Mouse (Mus musculus) midbrain, embryonic 14.5 days (tissue): ENCODE results near the gene Rsc1a1. TPM values are rescaled to one million over a fixed set of nuclear protein-coding genes. Genes with fewer than 3 reads are reported as not detected.

Source experiments
- ATAC-seq: fragments of 200-750 bp; cut with Nextera tagmentation; 2 replicates; pipeline ENCODE4 v1.8.0; 2017; ENCODE audit warnings: moderate number of reproducible peaks, moderate library complexity; ENCODE audit not compliant: low FRiP score, low TSS enrichment
- DNase-seq: peaks from one replicate; pipeline ENCODE4 v3.0.0-alpha.2; 2015
- H3K27ac ChIP-seq: fragments of 300-500 bp; sonication (generic); replicated peaks from 2 replicates; pipeline ENCODE4 v1.5.1; 2014; ENCODE audit warnings: mild to moderate bottlenecking, low read depth, low read length, moderate library complexity
- H3K27me3 ChIP-seq: fragments of 300-500 bp; sonication (generic); 2 replicates; pipeline ENCODE4 v1.6.1; 2014; ENCODE audit warnings: low read length, control low read depth, mixed read lengths; ENCODE audit not compliant: control insufficient read depth, insufficient read depth
- H3K36me3 ChIP-seq: fragments of 300-500 bp; sonication (generic); 2 replicates; pipeline ENCODE4 v1.6.1; 2014; ENCODE audit warnings: low read length, control low read depth; ENCODE audit not compliant: control insufficient read depth, insufficient read depth
- H3K4me1 ChIP-seq: fragments of 300-500 bp; sonication (generic); 2 replicates; pipeline ENCODE4 v1.6.1; 2014; ENCODE audit warnings: mild to moderate bottlenecking, antibody characterized with exemption, low read length, control low read depth; ENCODE audit not compliant: control insufficient read depth, insufficient read depth
- H3K4me2 ChIP-seq: fragments of 300-500 bp; sonication (generic); 2 replicates; pipeline ENCODE4 v1.6.1; 2014; ENCODE audit warnings: mild to moderate bottlenecking, low read length, moderate library complexity
- H3K4me3 ChIP-seq: fragments of 300-500 bp; sonication (generic); replicated peaks from 2 replicates; pipeline ENCODE4 v1.5.1; 2014; ENCODE audit warnings: low read depth, low read length
- H3K9ac ChIP-seq: fragments of 300-500 bp; sonication (generic); replicated peaks from 2 replicates; pipeline ENCODE4 v1.6.1; 2014; ENCODE audit warnings: mild to moderate bottlenecking, low read length, moderate library complexity
- H3K9me3 ChIP-seq: fragments of 300-500 bp; sonication (generic); 2 replicates; pipeline ENCODE4 v1.6.1; 2016; ENCODE audit warnings: low read length, control low read depth, mixed read lengths; ENCODE audit not compliant: control insufficient read depth
- WGBS: fragments of 180-500 bp; shearing (Covaris S2); extraction: QIAGEN DNeasy Blood & Tissue Kit; methylation state at CpG from one replicate; pipeline ENCODE4 v1.1.7; 2014; 5-methylcytosine and 5-hydroxymethylcytosine counted together
- polyA plus RNA-seq: library from polyadenylated mRNA; unstranded; fragments of >200 nt; fragmentation: Nextera tagmentation; extraction: Ambion mirVana; gene quantifications from 2 replicates; pipeline ENCODE4 v1.2.1, GENCODE M21; 2014

Rsc1a1 gene
- polyA plus RNA-seq, 1 experiment from 2014 or later: not detected

DNA sequence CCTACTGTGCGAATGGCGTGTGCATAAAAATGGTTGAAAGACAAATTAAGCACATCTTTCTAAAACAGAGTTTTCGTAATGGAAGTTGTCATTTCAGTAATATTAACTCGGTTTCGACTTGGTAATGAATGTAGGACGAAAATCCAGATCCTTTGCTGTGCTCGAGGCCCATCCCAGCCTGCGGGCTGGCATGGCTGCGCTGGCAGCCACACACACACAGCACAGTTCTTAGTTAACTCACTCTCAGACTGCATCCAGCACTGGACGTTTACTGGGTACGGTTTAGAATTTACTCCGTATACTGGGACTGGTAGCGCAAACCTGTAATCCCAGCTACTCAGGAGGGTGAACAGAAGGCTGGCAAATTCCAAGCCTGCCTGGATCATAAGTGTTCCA, 38.3 kb upstream of the Rsc1a1 start:
- Histone ChIP-seq H3K4me1 (peaks cover 13% of the 10 kb centered on the region), H3K27ac (peak overlapping the region; percentile 89; the same call in 1 of the 2 replicates), H3K27me3 (no peaks in the 10 kb centered on the region), H3K36me3 (no peaks in the 10 kb centered on the region), H3K4me2 (peak overlapping the region; percentile 90), H3K9me3 (no peaks in the 10 kb centered on the region), H3K9ac (peak overlapping the region; percentile 92), H3K4me3 (peak overlapping the region; percentile 98)
- peak; percentile 77; the same call in 1 of the 2 replicates for ATAC-seq
- 7% methylated on average over 13 of the region's 13 CpGs for WGBS
- DNase-seq: peak; percentile 51

DNA sequence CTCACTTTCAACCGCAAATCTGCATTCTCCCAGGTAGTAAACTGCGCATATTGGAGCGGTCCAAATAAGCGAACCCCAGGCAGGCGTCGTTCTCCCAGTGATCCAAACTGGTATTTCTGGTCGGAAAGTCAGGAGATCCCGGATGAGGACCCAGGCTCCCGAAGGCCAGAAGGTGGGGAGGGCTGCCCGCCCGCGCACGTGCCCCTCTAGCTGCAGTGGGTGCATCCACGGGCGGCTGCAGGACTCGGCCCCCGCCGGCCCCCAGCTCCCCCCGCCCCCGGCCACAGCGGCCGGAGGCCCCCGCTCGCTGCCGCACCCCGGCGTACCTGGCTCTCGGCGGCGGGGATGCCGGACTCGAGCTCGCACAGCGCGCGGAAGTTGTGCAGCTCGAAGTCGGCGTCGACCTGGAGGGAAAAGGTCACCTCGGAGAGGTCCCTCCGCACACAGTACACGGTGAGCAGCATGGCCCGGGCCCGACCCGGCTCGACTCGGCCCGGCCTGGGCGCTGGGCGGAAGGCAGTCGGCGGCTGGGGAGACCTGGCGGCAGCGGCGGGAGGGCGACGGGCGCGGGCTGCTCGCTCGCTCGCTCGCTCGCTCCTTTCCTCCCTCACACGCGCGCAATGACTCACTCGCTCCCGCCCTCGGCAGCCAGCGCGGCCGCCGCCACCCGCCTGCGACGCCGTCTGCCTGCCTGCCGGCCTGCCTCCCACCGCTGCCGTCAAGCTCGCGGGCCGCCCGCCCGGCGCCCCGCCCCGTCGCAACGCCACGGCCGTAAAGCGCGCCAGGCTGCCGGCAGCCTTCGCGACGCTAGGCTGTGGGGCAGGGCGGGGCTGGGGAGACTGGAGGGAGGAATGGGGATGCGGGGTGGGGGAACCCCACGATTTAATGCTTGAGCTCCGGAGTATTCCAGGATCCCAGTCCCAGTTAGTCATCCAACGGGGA, 37.6 kb upstream of the Rsc1a1 start, which contains the start of gene Ddi2:
Gene Ddi2 (minus strand): TSS at position 689 of the 942 bp plus-strand sequence.
- WGBS: under 1% methylated on average over 100 of the region's 105 CpGs
- ATAC-seq: peak; percentile 90

GRCm38 (mm10) chr4:141721961-141722360, 36.6 kb upstream of the Rsc1a1 start:
- Histone ChIP-seq H3K9me3 (no peaks in the 10 kb centered on the region), H3K27ac (no peak overlapping the region), H3K4me3 (peak overlapping the region; percentile 98), H3K27me3 (no peaks in the 10 kb centered on the region), H3K9ac (peak overlapping the region; percentile 92; the same call in 1 of the 2 replicates), H3K4me2 (peak overlapping the region; percentile 90), H3K4me1 (peaks cover 13% of the 10 kb centered on the region), H3K36me3 (peaks cover 2% of the 10 kb centered on the region; the same call in 1 of the 2 replicates)
- DNase-seq (no peak), ATAC-seq (no peak)
- WGBS: 83% methylated on average over 6 of the region's 6 CpGs

More for the DNA sequence above, 37.6 kb upstream of the Rsc1a1 start, which contains the start of gene Ddi2:
- Histone ChIP-seq H3K4me3 (peak within 1 kb of the TSS; percentile 98), H3K9me3 (no peaks in the 10 kb centered on the region), H3K27me3 (no peaks in the 10 kb centered on the region), H3K27ac (peak within 1 kb of the TSS; percentile 89), H3K4me1 (peaks cover 13% of the 10 kb centered on the region), H3K36me3 (no peaks in the 10 kb centered on the region), H3K4me2 (peak within 1 kb of the TSS; percentile 90), H3K9ac (peak within 1 kb of the TSS; percentile 92)
- DNase-seq: peak; percentile 96

DNA sequence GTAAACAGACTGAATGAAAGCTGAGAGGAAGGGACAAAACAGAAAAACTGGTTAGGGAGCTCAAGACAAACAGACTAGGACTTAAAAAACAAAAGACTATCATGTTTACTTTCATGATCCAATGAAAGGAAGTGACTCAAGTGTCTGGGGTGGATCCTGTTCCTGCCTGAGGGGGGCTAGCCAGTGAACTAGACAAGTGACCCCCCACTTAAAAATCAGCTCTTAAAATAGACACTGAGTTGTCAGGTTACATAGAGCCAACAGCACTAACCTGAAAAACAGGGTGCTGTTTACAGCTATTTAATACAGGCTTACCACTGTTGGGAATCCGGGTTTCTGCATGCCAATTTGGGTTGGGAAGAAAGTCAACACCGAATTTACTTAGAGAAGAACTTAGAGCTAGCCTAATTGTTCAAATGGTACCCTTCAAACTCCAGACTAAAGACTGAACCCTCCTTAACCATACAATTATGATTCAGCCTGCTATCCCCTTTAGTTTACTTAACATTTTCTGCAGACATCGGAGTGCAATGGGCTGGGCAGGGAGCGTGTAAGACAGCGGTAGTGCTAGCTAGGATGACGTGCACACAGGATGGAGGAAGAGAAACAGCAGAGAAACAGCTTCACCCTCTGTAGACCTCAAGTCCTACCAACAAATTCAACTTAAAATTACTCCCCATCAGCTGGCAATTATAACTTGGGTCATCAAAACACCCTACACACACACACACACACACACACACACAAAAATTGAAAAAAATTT, 35.5 kb upstream of the Rsc1a1 start:
- no peak overlapping the region for H3K9ac ChIP-seq
- ATAC-seq (no peak), DNase-seq (no peak)
- WGBS: 86% methylated on average over 6 of the region's 6 CpGs
- H3K4me2 ChIP-seq: peak overlapping the region; percentile 90; the same call in 1 of the 2 replicates
- no peak overlapping the region for H3K4me3 ChIP-seq
- peaks cover 13% of the 10 kb centered on the region for H3K4me1 ChIP-seq
- no peaks in the 10 kb centered on the region for H3K9me3 ChIP-seq
- no peaks in the 10 kb centered on the region for H3K27me3 ChIP-seq
- H3K27ac ChIP-seq: no peak overlapping the region
- H3K36me3 ChIP-seq: peaks cover 4% of the 10 kb centered on the region; the same call in 1 of the 2 replicates

GRCm38 (mm10) chr4:141719304-141719703, 33.9 kb upstream of the Rsc1a1 start:
- Histone ChIP-seq H3K9me3 (no peaks in the 10 kb centered on the region), H3K4me1 (peaks cover 13% of the 10 kb centered on the region), H3K36me3 (peaks cover 4% of the 10 kb centered on the region; the same call in 1 of the 2 replicates), H3K27ac (no peak overlapping the region), H3K4me2 (no peak overlapping the region), H3K27me3 (no peaks in the 10 kb centered on the region), H3K9ac (no peak overlapping the region), H3K4me3 (no peak overlapping the region)
- DNase-seq: no peak
- 97% methylated on average over 1 of the region's 1 CpGs for WGBS
- ATAC-seq: no peak

GRCm38 (mm10) chr4:141717633-141718032, 32.2 kb upstream of the Rsc1a1 start:
- Histone ChIP-seq H3K9ac (no peak overlapping the region), H3K4me1 (peaks cover 13% of the 10 kb centered on the region), H3K27me3 (no peaks in the 10 kb centered on the region), H3K27ac (no peak overlapping the region), H3K36me3 (peaks cover 12% of the 10 kb centered on the region), H3K4me2 (no peak overlapping the region), H3K4me3 (no peak overlapping the region), H3K9me3 (no peaks in the 10 kb centered on the region)
- no peak for DNase-seq
- 94% methylated on average over 4 of the region's 4 CpGs for WGBS
- no peak for ATAC-seq

GRCm38 (mm10) chr4:141715027-141715426, 29.6 kb upstream of the Rsc1a1 start:
- no peaks in the 10 kb centered on the region for H3K9me3 ChIP-seq
- no peaks in the 10 kb centered on the region for H3K27me3 ChIP-seq
- H3K27ac ChIP-seq: no peak overlapping the region
- ATAC-seq (no peak), DNase-seq (no peak)
- no peak overlapping the region for H3K4me2 ChIP-seq
- no peak overlapping the region for H3K4me3 ChIP-seq
- 91% methylated on average over 2 of the region's 2 CpGs for WGBS
- peaks cover 35% of the 10 kb centered on the region for H3K36me3 ChIP-seq
- H3K9ac ChIP-seq: no peak overlapping the region
- no peaks in the 10 kb centered on the region for H3K4me1 ChIP-seq

GRCm38 (mm10) chr4:141713598-141714142, 28.3 kb upstream of the Rsc1a1 start:
- no peaks in the 10 kb centered on the region for H3K27me3 ChIP-seq
- H3K27ac ChIP-seq: no peak overlapping the region
- ATAC-seq (no peak), DNase-seq (no peak)
- H3K9ac ChIP-seq: no peak overlapping the region
- no peak overlapping the region for H3K4me2 ChIP-seq
- no peaks in the 10 kb centered on the region for H3K4me1 ChIP-seq
- 83% methylated on average over 5 of the region's 5 CpGs for WGBS
- H3K36me3 ChIP-seq: peaks cover 48% of the 10 kb centered on the region
- no peaks in the 10 kb centered on the region for H3K9me3 ChIP-seq
- H3K4me3 ChIP-seq: no peak overlapping the region
